Mouse (Mus musculus): ENCODE data around the gene Ptprc. TPM values are rescaled to one million over a fixed set of nuclear protein-coding genes. Genes with fewer than 3 reads are reported as not detected.

Ptprc gene
- polyA plus RNA-seq (2012; fragmentation: generic; extraction: Trizol), result not detected

DNA sequence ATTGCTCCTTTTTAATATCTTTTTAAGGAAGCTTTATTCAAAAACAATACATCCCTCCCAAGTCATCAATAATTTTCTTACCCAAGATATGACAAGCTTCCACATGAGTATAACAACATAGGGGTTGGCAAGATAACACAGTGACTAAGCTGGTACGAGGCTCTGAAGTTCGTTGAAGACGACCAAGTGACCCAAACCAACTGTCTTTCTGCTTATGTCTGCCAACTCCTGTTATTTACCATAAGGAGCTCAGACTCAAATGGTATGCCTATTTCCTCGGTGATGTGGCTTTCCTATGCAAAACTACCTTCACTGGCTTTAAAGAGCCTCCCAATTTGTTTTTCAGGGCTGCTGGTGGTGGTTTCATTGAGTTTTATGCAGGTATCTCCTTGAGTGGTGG is at the start of gene Ptprc:
Ptprc (minus strand) TSS at position 215 of the 400 bp plus-strand sequence.

Other genes starting within 250 kb of the Ptprc start
- gene Atp6v1g3, start 98.0 kb upstream of the Ptprc start, polyA plus RNA-seq (2012; fragmentation: generic; extraction: Trizol), result not detected